Mouse (Mus musculus) lung, postnatal 0 days (tissue): ENCODE data around the gene Arih2. TPM values are rescaled to one million over a fixed set of nuclear protein-coding genes. Genes with fewer than 3 reads are reported as not detected.

Source experiments
- ATAC-seq: fragments of 200-750 bp; cut with Nextera tagmentation; 2 replicates; pipeline ENCODE4 v1.8.0; 2017; ENCODE audit warnings: moderate library complexity
- DNase-seq: peaks from one replicate; pipeline ENCODE4 v3.0.0-alpha.2; 2016; ENCODE audit warnings: low spot score
- H3K27ac ChIP-seq: fragments of 300-500 bp; sonication (generic); 2 replicates; pipeline ENCODE4 v1.5.1; 2014; ENCODE audit warnings: antibody characterized with exemption, mild to moderate bottlenecking, low read length, mixed read lengths
- H3K27me3 ChIP-seq: fragments of 300-500 bp; sonication (generic); replicated peaks from 2 replicates; pipeline ENCODE4 v1.6.1; 2014; ENCODE audit warnings: low read length, mixed read lengths; ENCODE audit not compliant: insufficient read depth
- H3K36me3 ChIP-seq: fragments of 300-500 bp; sonication (generic); 2 replicates; pipeline ENCODE4 v1.6.1; 2014; ENCODE audit warnings: low read length, mixed read lengths; ENCODE audit not compliant: insufficient read depth
- H3K4me1 ChIP-seq: fragments of 300-500 bp; sonication (generic); 2 replicates; pipeline ENCODE4 v1.6.1; 2014; ENCODE audit warnings: antibody characterized with exemption, low read depth, low read length, mixed read lengths; ENCODE audit not compliant: insufficient read depth
- H3K4me2 ChIP-seq: fragments of 300-500 bp; sonication (generic); replicated peaks from 2 replicates; pipeline ENCODE4 v1.6.1; 2014; ENCODE audit warnings: low read depth, mild to moderate bottlenecking, low read length, moderate library complexity, mixed read lengths
- H3K4me3 ChIP-seq: fragments of 300-500 bp; sonication (generic); 2 replicates; pipeline ENCODE4 v1.5.1; 2014; ENCODE audit warnings: low read depth, low read length
- H3K9ac ChIP-seq: fragments of 300-500 bp; sonication (generic); replicated peaks from 2 replicates; pipeline ENCODE4 v1.6.1; 2014; ENCODE audit warnings: low read depth, mild to moderate bottlenecking
- H3K9me3 ChIP-seq: fragments of 300-500 bp; sonication (generic); 2 replicates; pipeline ENCODE4 v1.6.1; 2016; ENCODE audit warnings: low read length, mixed read lengths
- CTCF ChIP-seq: IDR thresholded peaks from 2 replicates; pipeline ENCODE4 v1.5.1; 2016; ENCODE audit warnings: antibody characterized with exemption, mild to moderate bottlenecking
- EP300 ChIP-seq: IDR thresholded peaks from 2 replicates; pipeline ENCODE4 v1.6.1; 2016; ENCODE audit warnings: antibody characterized with exemption, mild to moderate bottlenecking, control low read depth
- WGBS: fragments of 180-500 bp; shearing (Covaris S2); extraction: QIAGEN DNeasy Blood & Tissue Kit; methylation state at CpG from one replicate; pipeline ENCODE4 v1.1.7; 2014; 5-methylcytosine and 5-hydroxymethylcytosine counted together
- microRNA counts: library from miRNA; unstranded; fragments of <30 nt; microRNA quantifications from one replicate; lab custom pipeline; 2015
- microRNA-seq: library from miRNA; unstranded; fragments of <30 nt; microRNA quantifications from one replicate; pipeline ENCODE4, GENCODE M21; 2016
- polyA plus RNA-seq: library from polyadenylated mRNA; unstranded; fragments of >200 nt; fragmentation: Nextera tagmentation; extraction: Ambion mirVana; gene quantifications from 2 replicates; pipeline ENCODE4 v1.2.1, GENCODE M21; 2015

Gene Arih2
- polyA plus RNA-seq, 1 experiment from 2014 or later = 31.1 TPM

GRCm38 (mm10) chr9:108563671-108564070 lies 85.5 kb downstream of the Arih2 start:
- H3K9me3 ChIP-seq = no peaks in the 10 kb centered on the region
- H3K36me3 ChIP-seq = peaks cover 9% of the 10 kb centered on the region; the same call in 1 of the 2 replicates
- 88% methylated on average over 8 of the region's 8 CpGs for WGBS
- no peak overlapping the region for H3K4me3 ChIP-seq
- H3K4me1 ChIP-seq = peaks cover 13% of the 10 kb centered on the region; the same call in 1 of the 2 replicates
- H3K9ac ChIP-seq = no peak overlapping the region
- DNase-seq (no peak), ATAC-seq (no peak)
- no peak overlapping the region for H3K27ac ChIP-seq
- H3K27me3 ChIP-seq = no peaks in the 10 kb centered on the region
- TF ChIP-seq EP300 = no peak
- no peak for TF ChIP-seq CTCF
- no peak overlapping the region for H3K4me2 ChIP-seq

- H3K4me2 ChIP-seq = peak within 1 kb of the TSS; percentile 65
- TF ChIP-seq EP300 (no peak), CTCF (peak; percentile 29; the same call in 1 of the 2 replicates)
- H3K4me1 ChIP-seq = no peaks in the 10 kb centered on the region
- ATAC-seq (peak; percentile 99), DNase-seq (peak; percentile 99)
- H3K27ac ChIP-seq = peak within 1 kb of the TSS; percentile 71
- WGBS = under 1% methylated on average over 48 of the region's 53 CpGs
- no peaks in the 10 kb centered on the region for H3K9me3 ChIP-seq
- peak within 1 kb of the TSS; percentile 47 for H3K4me3 ChIP-seq
- no peaks in the 10 kb centered on the region for H3K27me3 ChIP-seq
- peaks cover 24% of the 10 kb centered on the region for H3K36me3 ChIP-seq
- H3K9ac ChIP-seq = peak within 1 kb of the TSS; percentile 58
These were observed 88.9 kb downstream of the Arih2 start, which contains the start of gene Impdh2 for GRCm38 (mm10) chr9:108560227-108560841. Gene Impdh2, plus strand, starts transcription at chr9:108560286.

GRCm38 (mm10) chr9:108559169-108559568 lies 90.0 kb downstream of the Arih2 start:
- DNase-seq = no peak
- H3K9ac ChIP-seq = no peak overlapping the region

More at GRCm38 (mm10) chr9:108559169-108559568, 90.0 kb downstream of the Arih2 start:
- Histone ChIP-seq H3K9me3 (no peaks in the 10 kb centered on the region), H3K36me3 (peaks cover 31% of the 10 kb centered on the region), H3K4me2 (no peak overlapping the region), H3K27ac (no peak overlapping the region), H3K27me3 (no peaks in the 10 kb centered on the region), H3K4me3 (no peak overlapping the region), H3K4me1 (no peaks in the 10 kb centered on the region)
- 90% methylated on average over 4 of the region's 4 CpGs for WGBS
- ATAC-seq = no peak
- TF ChIP-seq EP300 (no peak), CTCF (no peak)

MicroRNA genes within 50 kb of the gene (microRNA counts, 519-probe panel; counts per million panel counts)
- microRNA mmu-miR-191 (lab: Ali Mortazavi, UCI) = 5,175 counts per million, percentile 63 among the panel's probes with 10 or more counts
- 4,461 counts per million, percentile 48 among the panel's probes with 10 or more counts for microRNA mmu-miR-425 (lab: Ali Mortazavi, UCI)

Small RNA genes within 50 kb of the gene (microRNA-seq; reads per million reads assigned to microRNA genes)
- gene Gm24083 = not detected
- gene Gm26298 = not detected
- not detected for gene Mir191
- gene Mir425 = 1,353 reads per million, percentile 77 among the genes with 10 or more reads in this experiment

Other genes starting within 250 kb of the Arih2 start
- 0.31 and 0.56 TPM in 2 replicates for gene Ccdc36, start 220.9 kb downstream of the Arih2 start, polyA plus RNA-seq
- not detected in 2 replicates for gene BC048562, start 212.9 kb downstream of the Arih2 start, polyA plus RNA-seq
- 42.1 and 44.3 TPM in 2 replicates for gene Ccdc71, start 188.9 kb downstream of the Arih2 start, polyA plus RNA-seq
- gene Klhdc8b, start 187.8 kb downstream of the Arih2 start, polyA plus RNA-seq = 60.5 and 77.6 TPM in 2 replicates
- 54.8 and 55.2 TPM in 2 replicates for gene Lamb2, start 169.7 kb downstream of the Arih2 start, polyA plus RNA-seq
- 37.1 and 39.4 TPM in 2 replicates for gene Usp19, start 158.8 kb downstream of the Arih2 start, polyA plus RNA-seq
- 62.0 and 65.7 TPM in 2 replicates for gene Qars, start 141.7 kb downstream of the Arih2 start, polyA plus RNA-seq
- gene Qrich1, start 132.6 kb downstream of the Arih2 start, polyA plus RNA-seq = 58.1 and 58.3 TPM in 2 replicates
- 55.6 and 56.2 TPM in 2 replicates for gene Impdh2, start 89.1 kb downstream of the Arih2 start, polyA plus RNA-seq
- 65.7 and 66.3 TPM in 2 replicates for gene Ndufaf3, start 82.0 kb downstream of the Arih2 start, polyA plus RNA-seq
- 74.0 and 78.4 TPM in 2 replicates for gene Dalrd3, start 79.5 kb downstream of the Arih2 start, polyA plus RNA-seq
- 36.6 and 39.5 TPM in 2 replicates for gene Wdr6, start 70.6 kb downstream of the Arih2 start, polyA plus RNA-seq
- gene P4htm, start 51.7 kb downstream of the Arih2 start, polyA plus RNA-seq = 3.2 and 4.1 TPM in 2 replicates
- 58.7 and 60.2 TPM in 2 replicates for gene Slc25a20, start 12.7 kb upstream of the Arih2 start, polyA plus RNA-seq
- 16.4 and 17.8 TPM in 2 replicates for gene Prkar2a, start 39.9 kb upstream of the Arih2 start, polyA plus RNA-seq
- 40.4 and 48.1 TPM in 2 replicates for gene Ip6k2, start 134.4 kb upstream of the Arih2 start, polyA plus RNA-seq
- 10.9 and 14.2 TPM in 2 replicates for gene Nckipsd, start 159.0 kb upstream of the Arih2 start, polyA plus RNA-seq
- 0.08 and 0.17 TPM in 2 replicates for gene Celsr3, start 176.9 kb upstream of the Arih2 start, polyA plus RNA-seq
- 8.3 and 9.7 TPM in 2 replicates for gene Slc26a6, start 203.9 kb upstream of the Arih2 start, polyA plus RNA-seq